Mouse (Mus musculus) CH12.LX (cell line): ENCODE results near the gene Abhd16a. TPM values are rescaled to one million over a fixed set of nuclear protein-coding genes. Genes with fewer than 3 reads are reported as not detected.

ENCODE experiments used
- DNase-seq: peaks from one replicate; pipeline ENCODE4 v3.0.0-alpha.2; 2013; ENCODE audit errors: extremely low read depth
- H3K27ac ChIP-seq: 2 replicates; pipeline ENCODE4 v1.5.1; 2012; ENCODE audit warnings: low read depth, mild to moderate bottlenecking, control low read depth, moderate library complexity; ENCODE audit not compliant: insufficient read depth
- H3K27me3 ChIP-seq: replicated peaks from 2 replicates; pipeline ENCODE3; 2012; ENCODE audit warnings: inconsistent platforms
- H3K36me3 ChIP-seq, 2 experiments: replicated peaks in 1 of 2; 2 replicates each; pipeline versions ENCODE3 to v1.6.1; 2012; ENCODE audit warnings: inconsistent platforms in 1 of 2, low read length in 1 of 2, mild to moderate bottlenecking in 1 of 2, mixed read lengths in 1 of 2, moderate library complexity in 1 of 2; ENCODE audit not compliant: control insufficient read depth in 1 of 2, insufficient read depth in 1 of 2
- H3K4me1 ChIP-seq, 2 experiments: 2 replicates each; pipeline ENCODE4 v1.6.1; 2012; ENCODE audit warnings: inconsistent platforms in 1 of 2, moderate library complexity in 1 of 2; ENCODE audit not compliant: insufficient read depth in 2 of 2, control insufficient read depth in 1 of 2
- H3K4me2 ChIP-seq: 2 replicates; pipeline ENCODE4 v1.6.1; 2012; ENCODE audit warnings: low read depth, mild to moderate bottlenecking, control low read depth; ENCODE audit not compliant: poor library complexity, insufficient read depth, severe bottlenecking
- H3K4me3 ChIP-seq, 3 experiments: fragments of 150-350 bp in 1 of 3; sonication (generic) in 1 of 3; replicated peaks in 1 of 3; 2 replicates each; pipeline versions ENCODE3 to v1.5.1; 2011 to 2012; ENCODE audit warnings: low read depth in 2 of 3, low read length in 2 of 3, mild to moderate bottlenecking in 2 of 3, moderate library complexity in 2 of 3, control low read depth in 1 of 3, improper control_type of control experiment in 1 of 3, inconsistent platforms in 1 of 3, mixed read lengths in 1 of 3; ENCODE audit not compliant: poor library complexity in 1 of 3
- H3K79me2 ChIP-seq: replicated peaks from 2 replicates; pipeline ENCODE4 v1.6.1; 2012; ENCODE audit warnings: mild to moderate bottlenecking, moderate library complexity; ENCODE audit not compliant: control insufficient read depth, poor library complexity, insufficient read depth, severe bottlenecking; ENCODE audit errors: extremely low read depth
- H3K9ac ChIP-seq: 2 replicates; pipeline ENCODE4 v1.6.1; 2012; ENCODE audit warnings: low read depth, mild to moderate bottlenecking, control low read depth, moderate library complexity; ENCODE audit not compliant: insufficient read depth
- H3K9me3 ChIP-seq: replicated peaks from 2 replicates; pipeline ENCODE3; 2012; ENCODE audit warnings: low read length, inconsistent platforms, mixed read lengths
- CHD2 ChIP-seq: IDR thresholded peaks from 2 replicates; pipeline ENCODE4 v1.6.1; 2011; ENCODE audit warnings: low read length, improper control_type of control experiment
- CTCF ChIP-seq, 2 experiments: IDR thresholded peaks in 1 of 2; conservative IDR thresholded peaks in 1 of 2; 2 replicates each; pipeline ENCODE4 v1.5.1; 2011 to 2012; ENCODE audit warnings: low read depth in 2 of 2, low read length in 2 of 2, improper control_type of control experiment in 1 of 2, inconsistent platforms in 1 of 2, mild to moderate bottlenecking in 1 of 2, moderate library complexity in 1 of 2
- HCFC1 ChIP-seq: IDR thresholded peaks from 2 replicates; pipeline ENCODE4 v1.6.1; 2012; ENCODE audit warnings: low read depth, mild to moderate bottlenecking, inconsistent platforms, low read length, improper control_type of control experiment
- MEF2A ChIP-seq: IDR thresholded peaks from 2 replicates; pipeline ENCODE4 v1.6.1; 2014; ENCODE audit warnings: low read depth, mild to moderate bottlenecking, inconsistent platforms, low read length, improper control_type of control experiment, borderline replicate concordance
- MYC ChIP-seq: IDR thresholded peaks from 2 replicates; pipeline ENCODE4 v1.6.1; 2011; ENCODE audit warnings: low read depth, mild to moderate bottlenecking, improper control_type of control experiment, low read length
- NRF1 ChIP-seq: IDR thresholded peaks from 2 replicates; pipeline ENCODE4 v1.6.1; 2014; ENCODE audit warnings: low read depth, mild to moderate bottlenecking, inconsistent platforms, low read length, improper control_type of control experiment, moderate library complexity
- POLR2A ChIP-seq: IDR thresholded peaks from 2 replicates; pipeline ENCODE4 v1.6.1; 2011; ENCODE audit warnings: low read depth, mild to moderate bottlenecking, improper control_type of control experiment, low read length
- SMC3 ChIP-seq: IDR thresholded peaks from 2 replicates; pipeline ENCODE4 v1.6.1; 2011; ENCODE audit warnings: low read depth, low read length, improper control_type of control experiment
- ZC3H11A ChIP-seq: IDR thresholded peaks from 2 replicates; pipeline ENCODE4 v1.6.1; 2012; ENCODE audit warnings: low read depth, mild to moderate bottlenecking, inconsistent platforms, low read length, improper control_type of control experiment
- ZNF384 ChIP-seq: IDR thresholded peaks from 2 replicates; pipeline ENCODE4 v1.6.1; 2012; ENCODE audit warnings: low read depth, low read length, improper control_type of control experiment, inconsistent platforms
- dilution Hi-C: fragments of 300-500 bp; cut with MboI; formaldehyde crosslinking; loops from 2 replicates; pipeline ENCODE4 v1.14.3; 2020; ENCODE audit warnings: low sequenced_read_pairs; ENCODE audit not compliant: extremely low pct_unique_long_range_greater_than_20kb, extremely low pct_ligation_motif_present
- in situ Hi-C: fragments of 300-500 bp; cut with MboI; formaldehyde crosslinking; loops from 3 replicates; pipeline ENCODE4 v1.14.3; 2019; ENCODE audit warnings: low sequenced_read_pairs, low pct_ligation_motif_present, low pct_unique_long_range_greater_than_20kb, mixed read lengths
- polyA plus RNA-seq: library from polyadenylated mRNA; unstranded; fragments of >175 nt; gene quantifications from 2 replicates; pipeline ENCODE4 v1.2.1, GENCODE M21; 2012; ENCODE audit warnings: low read depth; ENCODE audit not compliant: insufficient read length
- total RNA-seq, 2 experiments: library from RNA; depleted of rRNA; stranded (reverse); fragments of 300-350 nt in 1 of 2; fragments of >200 nt in 1 of 2; gene quantifications; 2 replicates each; pipeline ENCODE4 v1.2.3; 2012 to 2014

Gene Abhd16a
- total and polyA plus RNA-seq, 3 experiments: 11.6 to 16.6 (median 15.3) TPM

- DNase-seq: no peak
- no peak overlapping the region for H3K9ac ChIP-seq
- H3K4me3 ChIP-seq: no peak overlapping the region
- peaks cover 12 to 22% of the 10 kb centered on the region in 2 experiments for H3K4me1 ChIP-seq
- no peak overlapping the region for H3K4me2 ChIP-seq
- dilution Hi-C loops: no loop called here
- no peaks in the 10 kb centered on the region for H3K9me3 ChIP-seq
- H3K36me3 ChIP-seq: no peaks in the 10 kb centered on the region
- peak; percentile 44 for TF ChIP-seq ZNF384
- TF ChIP-seq POLR2A: no peak
- no peak overlapping the region for H3K27ac ChIP-seq
- peaks cover 17% of the 10 kb centered on the region for H3K27me3 ChIP-seq
- no peaks in the 10 kb centered on the region for H3K79me2 ChIP-seq
- in situ Hi-C loops: no loop called here
Measured at GRCm38 (mm10) chr17:35083929-35084497, 5.0 kb upstream of the Abhd16a start.

GRCm38 (mm10) chr17:35085208-35085865, 3.7 kb upstream of the Abhd16a start, which contains the start of gene Ly6g6f:
Gene Ly6g6f, minus strand, starts transcription at chr17:35085610.
- Histone ChIP-seq H3K4me1 (peaks cover 11 to 20% of the 10 kb centered on the region in 2 experiments), H3K27ac (no peak within 1 kb of the TSS), H3K9me3 (no peaks in the 10 kb centered on the region), H3K36me3 (peaks cover 0 to 1% of the 10 kb centered on the region in 2 experiments), H3K79me2 (no peaks in the 10 kb centered on the region; the same call in 1 of the 2 replicates), H3K4me3 (no peak within 1 kb of the TSS), H3K4me2 (no peak within 1 kb of the TSS), H3K9ac (no peak within 1 kb of the TSS), H3K27me3 (peaks cover 17% of the 10 kb centered on the region)
- TF ChIP-seq CHD2 (no peak), SMC3 (no peak), MEF2A (no peak), ZC3H11A (no peak), ZNF384 (no peak), CTCF (conservative IDR thresholded peaks at IDR 0.05 in 1 of 2, IDR thresholded peaks at IDR 0.05 in 1 of 2; ENCODE audit: low read depth in 2 of 2, low read length in 2 of 2) (no peak)
- in situ Hi-C loops: no loop called here
- dilution Hi-C loops: no loop called here
- no peak for DNase-seq

GRCm38 (mm10) chr17:35088151-35088550, 912 bp upstream of the Abhd16a start:
- Histone ChIP-seq H3K9ac (no peak overlapping the region), H3K36me3 (peaks cover 13 to 29% of the 10 kb centered on the region in 2 experiments), H3K9me3 (no peaks in the 10 kb centered on the region), H3K79me2 (no peaks in the 10 kb centered on the region; the same call in 1 of the 2 replicates), H3K4me1 (peaks cover 6 to 10% of the 10 kb centered on the region in 2 experiments), H3K4me2 (no peak overlapping the region), H3K27ac (no peak overlapping the region), H3K4me3 (no peak overlapping the region), H3K27me3 (peaks cover 17% of the 10 kb centered on the region)
- dilution Hi-C loops: no loop called here
- TF ChIP-seq MYC: peak; percentile 35; the same call in 1 of the 2 replicates
- peak in 1 of 2 experiments; percentile 72; a peak in 2 of 4 replicates for TF ChIP-seq CTCF (conservative IDR thresholded peaks at IDR 0.05 in 1 of 2, IDR thresholded peaks at IDR 0.05 in 1 of 2; ENCODE audit: low read depth in 2 of 2, low read length in 2 of 2)
- TF ChIP-seq SMC3: peak; percentile 30; the same call in 1 of the 2 replicates
- TF ChIP-seq ZNF384: peak; percentile 69
- TF ChIP-seq HCFC1: no peak
- no peak for TF ChIP-seq NRF1
- in situ Hi-C loops: no loop called here
- peak; percentile 31 for DNase-seq
